Mouse (Mus musculus): ENCODE results near the gene Prr5l. TPM values are rescaled to one million over a fixed set of nuclear protein-coding genes. Genes with fewer than 3 reads are reported as not detected.

Gene Prr5l
- total RNA-seq, 2 experiments from 2014 or later: not detected

GRCm38 (mm10) chr2:101679164-101679784 lies 203.6 kb downstream of the Prr5l start:
- ATAC-seq (replicated peaks; ENCODE audit: poor library complexity, severe bottlenecking): 0 out of 2 replicates have a peak, but pooled peaks have one; percentile 8

- ATAC-seq (replicated peaks; ENCODE audit: poor library complexity, severe bottlenecking): peak; percentile 95
Measured at GRCm38 (mm10) chr2:101678236-101679021, 204.4 kb downstream of the Prr5l start, which contains the start of gene Traf6. Gene Traf6 (plus strand): TSS chr2:101678429.

- ATAC-seq (replicated peaks; ENCODE audit: poor library complexity, severe bottlenecking): no peak
Measured at GRCm38 (mm10) chr2:101673547-101673946, 209.3 kb downstream of the Prr5l start.

- ATAC-seq (replicated peaks; ENCODE audit: poor library complexity, severe bottlenecking): no peak
Measured at GRCm38 (mm10) chr2:101668751-101669150, 214.1 kb downstream of the Prr5l start.

GRCm38 (mm10) chr2:101665703-101666092 lies 217.1 kb downstream of the Prr5l start:
- ATAC-seq (replicated peaks; ENCODE audit: poor library complexity, severe bottlenecking): no peak

GRCm38 (mm10) chr2:101665058-101665702 lies 217.6 kb downstream of the Prr5l start:
- peak; percentile 98 for ATAC-seq (replicated peaks; ENCODE audit: poor library complexity, severe bottlenecking)

Other genes starting within 250 kb of the Prr5l start
- not detected in 2 replicates for gene Rag1, start 233.5 kb downstream of the Prr5l start, total RNA-seq (2014; fragmentation: Nextera tagmentation)
- not detected in 2 replicates for gene Rag1, start 233.5 kb downstream of the Prr5l start, total RNA-seq (2017)
- gene B230118H07Rik, start 233.5 kb downstream of the Prr5l start, total RNA-seq (2014; fragmentation: Nextera tagmentation): 65.6 and 110 TPM in 2 replicates
- 125 and 126 TPM in 2 replicates for gene B230118H07Rik, start 233.5 kb downstream of the Prr5l start, total RNA-seq (2017)
- 21.6 and 21.9 TPM in 2 replicates for gene Traf6, start 204.6 kb downstream of the Prr5l start, total RNA-seq (2014; fragmentation: Nextera tagmentation)
- 15.3 and 22.9 TPM in 2 replicates for gene Traf6, start 204.6 kb downstream of the Prr5l start, total RNA-seq (2017)
- gene Commd9, start 3.2 kb upstream of the Prr5l start, total RNA-seq (2014; fragmentation: Nextera tagmentation): 13.3 and 30.9 TPM in 2 replicates
- gene Commd9, start 3.2 kb upstream of the Prr5l start, total RNA-seq (2017): 24.5 and 40.7 TPM in 2 replicates

Measured in granulocyte monocyte progenitor cell, adult 5-6 weeks (primary cell).